Mouse (Mus musculus) liver, adult 2 months (tissue): ENCODE data around the gene Map2k7.

Source experiments
- CTCF ChIP-seq: fragments of 200-500 bp; IDR thresholded peaks from 2 replicates; pipeline ENCODE4 v1.5.1; 2011; ENCODE audit warnings: low read depth, low read length, control low read depth
- POLR2A ChIP-seq: fragments of 200-500 bp; IDR thresholded peaks from 2 replicates; pipeline ENCODE4 v1.6.1; 2011; ENCODE audit warnings: low read length, control low read depth; ENCODE audit not compliant: insufficient read depth; ENCODE audit errors: extremely low read depth

GRCm38 (mm10) chr8:4214006-4214980, 24.2 kb upstream of the Map2k7 start:
- no peak for TF ChIP-seq CTCF
- TF ChIP-seq POLR2A = no peak
